Mouse (Mus musculus) forebrain, embryonic 11.5 days (tissue): ENCODE data around the gene L1td1. TPM values are rescaled to one million over a fixed set of nuclear protein-coding genes. Genes with fewer than 3 reads are reported as not detected.

Experiments used
- ATAC-seq: fragments of 200-750 bp; cut with Nextera tagmentation; replicated peaks from 2 replicates; pipeline ENCODE4 v1.8.0; 2017; ENCODE audit warnings: moderate TSS enrichment; ENCODE audit not compliant: low FRiP score
- DNase-seq: peaks from one replicate; pipeline ENCODE4 v3.0.0-alpha.2; 2017; ENCODE audit warnings: low spot score
- H3K27ac ChIP-seq: fragments of 300-500 bp; sonication (generic); 2 replicates; pipeline ENCODE4 v1.5.1; 2014; ENCODE audit warnings: low read depth, low read length
- H3K27me3 ChIP-seq: fragments of 300-500 bp; sonication (generic); 2 replicates; pipeline ENCODE4 v1.6.1; 2014; ENCODE audit warnings: mild to moderate bottlenecking, low read length, mixed read lengths; ENCODE audit not compliant: control insufficient read depth, insufficient read depth
- H3K36me3 ChIP-seq: fragments of 300-500 bp; sonication (generic); 2 replicates; pipeline ENCODE4 v1.6.1; 2014; ENCODE audit warnings: mild to moderate bottlenecking, low read length, moderate library complexity, mixed read lengths; ENCODE audit not compliant: control insufficient read depth, insufficient read depth
- H3K4me1 ChIP-seq: fragments of 300-500 bp; sonication (generic); replicated peaks from 2 replicates; pipeline ENCODE4 v1.6.1; 2014; ENCODE audit warnings: low read length, mixed read lengths; ENCODE audit not compliant: control insufficient read depth, insufficient read depth
- H3K4me2 ChIP-seq: fragments of 300-500 bp; sonication (generic); 2 replicates; pipeline ENCODE4 v1.6.1; 2014; ENCODE audit warnings: low read depth, mild to moderate bottlenecking, low read length, moderate library complexity, mixed read lengths; ENCODE audit not compliant: severe bottlenecking
- H3K4me3 ChIP-seq: fragments of 300-500 bp; sonication (generic); 2 replicates; pipeline ENCODE4 v1.5.1; 2014; ENCODE audit warnings: low read depth, low read length
- H3K9ac ChIP-seq: fragments of 300-500 bp; sonication (generic); 2 replicates; pipeline ENCODE4 v1.6.1; 2014; ENCODE audit warnings: low read length
- H3K9me3 ChIP-seq: fragments of 300-500 bp; sonication (generic); 2 replicates; pipeline ENCODE4 v1.6.1; 2016; ENCODE audit warnings: low read length, mixed read lengths; ENCODE audit not compliant: control insufficient read depth
- WGBS: fragments of 180-500 bp; shearing (Covaris S2); extraction: QIAGEN DNeasy Blood & Tissue Kit; methylation state at CpG from one replicate; pipeline ENCODE4 v1.1.7; 2014; 5-methylcytosine and 5-hydroxymethylcytosine counted together
- polyA plus RNA-seq: library from polyadenylated mRNA; unstranded; fragments of >200 nt; fragmentation: Nextera tagmentation; extraction: Ambion mirVana; gene quantifications from 2 replicates; pipeline ENCODE4 v1.2.1, GENCODE M21; 2014

The L1td1 gene
- polyA plus RNA-seq, 1 experiment from 2014 or later = not detected

DNA sequence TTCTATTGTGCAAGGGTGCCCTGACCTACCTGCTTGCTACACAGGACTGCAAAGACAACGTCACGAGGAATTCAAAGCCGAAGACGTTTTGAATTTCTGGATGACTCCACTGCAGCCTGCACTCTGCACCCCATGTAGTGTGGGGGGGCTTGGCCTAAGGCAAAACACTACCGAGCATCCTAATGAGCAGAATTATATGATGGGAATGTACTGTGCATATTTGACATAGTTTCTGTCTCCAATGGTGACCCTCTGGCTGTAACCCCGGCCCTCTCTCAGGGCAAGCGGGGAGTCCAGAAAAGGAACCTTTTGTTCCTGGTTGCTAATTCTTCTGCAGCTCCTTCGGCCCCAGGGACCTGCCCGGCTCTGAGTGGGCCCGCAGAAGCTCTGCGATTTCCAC is 29.6 kb downstream of the L1td1 start:
- Histone ChIP-seq H3K4me2 (no peak overlapping the region), H3K4me1 (peaks cover 6% of the 10 kb centered on the region; the same call in 1 of the 2 replicates), H3K27me3 (no peaks in the 10 kb centered on the region), H3K27ac (0 out of 2 replicates have a peak overlapping the region, but pooled peaks have one; percentile 18), H3K4me3 (no peak overlapping the region), H3K9ac (no peak overlapping the region), H3K36me3 (no peaks in the 10 kb centered on the region), H3K9me3 (no peaks in the 10 kb centered on the region)
- DNase-seq (peak; percentile 55), ATAC-seq (no peak; the same call in 1 of the 2 replicates)
- WGBS = 28% methylated on average over 11 of the region's 11 CpGs

DNA sequence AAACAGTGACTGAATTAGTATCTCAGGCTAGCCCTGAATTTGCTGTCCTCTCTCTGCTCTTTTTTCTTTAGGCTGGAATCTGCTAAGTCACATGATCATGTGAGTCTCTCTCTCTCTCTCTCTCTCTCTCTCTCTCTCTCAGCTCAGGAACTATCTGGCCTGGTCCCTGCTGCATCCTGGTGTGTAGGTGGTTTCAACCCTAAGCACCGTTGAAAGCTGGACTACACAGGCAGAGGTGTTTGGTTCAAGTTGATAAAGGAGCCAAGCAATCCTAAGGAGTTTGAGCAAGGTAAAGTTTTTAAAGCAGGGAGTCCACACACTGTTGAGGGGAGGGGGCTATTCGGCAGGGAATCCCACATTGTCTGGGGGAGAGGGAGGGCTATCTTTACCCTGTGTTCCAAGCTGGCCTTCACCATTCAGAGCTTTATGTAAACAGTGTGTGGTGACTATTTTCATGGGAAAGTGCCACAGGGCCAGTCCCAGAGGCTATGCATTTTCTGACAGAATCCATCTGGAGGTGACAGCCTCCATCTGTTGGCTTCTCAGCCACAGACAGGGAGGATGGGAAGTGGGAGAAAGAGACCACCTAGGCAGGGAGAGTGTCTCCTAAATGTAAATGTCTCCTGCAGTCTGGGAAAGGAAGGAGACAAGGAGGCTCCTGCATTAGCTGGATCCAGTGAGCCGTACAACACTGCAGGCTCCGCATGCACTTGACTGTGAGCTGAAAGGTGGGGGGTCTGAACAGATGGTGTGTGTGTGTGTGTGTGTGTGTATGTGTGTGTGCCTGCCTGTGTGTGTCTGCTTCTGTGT is 31.7 kb downstream of the L1td1 start:
- peak; percentile 61 for ATAC-seq
- Histone ChIP-seq H3K9me3 (no peaks in the 10 kb centered on the region), H3K4me2 (no peak overlapping the region), H3K27ac (no peak overlapping the region), H3K9ac (no peak overlapping the region), H3K4me3 (no peak overlapping the region), H3K36me3 (no peaks in the 10 kb centered on the region), H3K4me1 (peaks cover 6% of the 10 kb centered on the region; the same call in 1 of the 2 replicates), H3K27me3 (no peaks in the 10 kb centered on the region)
- DNase-seq = peak; percentile 53
- WGBS = 65% methylated on average over 4 of the region's 4 CpGs

DNA sequence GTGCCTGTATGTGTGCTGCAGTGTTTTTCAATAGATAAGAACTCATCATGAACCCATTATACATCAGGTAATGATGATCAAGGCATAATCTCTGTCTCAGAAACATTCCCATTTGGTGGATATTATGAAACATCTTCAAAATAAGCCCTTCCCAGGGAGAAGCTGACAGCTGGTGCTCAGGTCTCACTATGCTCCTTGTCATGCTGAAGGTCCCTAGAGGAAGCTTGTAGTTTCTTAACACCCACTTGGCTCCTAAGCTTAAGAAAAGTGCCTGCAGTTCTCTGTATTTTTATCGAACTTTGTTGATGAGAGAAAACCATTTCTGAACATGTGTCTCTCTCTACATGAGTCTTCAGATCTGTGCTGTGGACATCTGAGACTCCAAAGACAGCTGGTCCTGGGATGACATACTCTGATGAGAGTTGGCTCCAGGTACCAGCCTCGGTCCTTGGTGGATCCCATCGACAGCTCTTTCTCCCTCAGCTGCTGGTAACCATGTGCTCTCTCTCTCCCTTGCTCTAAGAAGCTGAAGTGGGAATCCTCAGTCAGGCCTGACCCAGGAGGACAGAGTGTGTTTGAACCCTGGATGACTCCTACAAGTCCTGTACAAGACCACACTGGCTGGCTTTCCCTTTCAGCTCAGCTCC is 32.5 kb downstream of the L1td1 start:
- Histone ChIP-seq H3K4me1 (peaks cover 6% of the 10 kb centered on the region; the same call in 1 of the 2 replicates), H3K4me3 (no peak overlapping the region), H3K36me3 (no peaks in the 10 kb centered on the region), H3K27me3 (no peaks in the 10 kb centered on the region), H3K27ac (no peak overlapping the region), H3K4me2 (no peak overlapping the region), H3K9me3 (no peaks in the 10 kb centered on the region), H3K9ac (no peak overlapping the region)
- WGBS = 90% methylated on average over 3 of the region's 3 CpGs
- no peak for ATAC-seq
- no peak for DNase-seq

DNA sequence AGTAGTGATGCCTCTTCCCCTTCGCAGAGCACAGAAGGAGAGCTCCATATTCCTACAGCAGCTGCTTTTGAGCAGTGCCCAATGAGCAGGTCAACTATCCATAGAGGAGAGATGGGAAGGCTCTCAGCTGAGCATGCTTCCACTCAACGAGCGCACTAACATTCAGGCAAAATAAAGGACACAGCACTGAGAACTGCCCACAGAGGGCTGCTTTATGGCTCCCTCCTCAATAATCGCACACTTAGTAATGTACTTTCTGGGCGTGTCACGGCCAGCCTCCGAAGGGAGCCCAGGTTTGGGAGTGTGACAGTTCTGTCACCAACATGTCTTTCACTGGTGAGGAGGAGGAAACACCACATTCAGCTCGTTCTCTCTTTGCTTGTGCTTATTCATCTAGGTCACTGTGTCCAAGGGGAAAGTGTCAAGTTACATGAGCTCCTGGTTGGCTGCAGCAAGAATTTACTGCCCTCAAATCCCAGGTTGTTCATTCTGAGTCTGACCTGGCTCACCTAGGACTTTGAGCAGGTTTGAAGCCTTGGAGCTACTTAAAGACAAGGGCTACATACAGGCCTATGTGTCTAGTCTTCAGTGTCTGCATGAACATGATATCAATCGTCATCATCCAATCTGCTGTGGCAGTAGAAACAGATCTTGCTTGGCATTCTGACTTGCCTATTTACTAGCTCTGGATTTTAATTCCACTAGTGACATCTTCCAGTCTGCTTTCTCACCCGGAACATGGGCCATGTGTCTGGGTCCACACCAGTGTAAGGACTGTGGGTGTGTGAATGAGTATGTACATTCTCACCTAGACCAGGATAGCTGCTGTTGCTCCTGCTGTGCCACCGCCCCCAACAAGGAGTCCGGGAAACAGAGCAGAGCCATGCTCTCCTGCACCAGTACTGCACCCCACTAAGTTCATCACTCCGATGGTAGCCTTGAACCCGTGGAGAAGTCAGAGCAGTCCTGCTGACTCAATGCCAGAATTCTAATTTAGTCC is 40.9 kb downstream of the L1td1 start:
- H3K4me3 ChIP-seq = no peak overlapping the region
- H3K9ac ChIP-seq = no peak overlapping the region
- ATAC-seq (no peak), DNase-seq (no peak)
- 83% methylated on average over 14 of the region's 14 CpGs for WGBS
- H3K4me1 ChIP-seq = no peaks in the 10 kb centered on the region
- H3K9me3 ChIP-seq = no peaks in the 10 kb centered on the region
- H3K4me2 ChIP-seq = no peak overlapping the region
- no peaks in the 10 kb centered on the region for H3K27me3 ChIP-seq
- H3K27ac ChIP-seq = no peak overlapping the region
- H3K36me3 ChIP-seq = no peaks in the 10 kb centered on the region

DNA sequence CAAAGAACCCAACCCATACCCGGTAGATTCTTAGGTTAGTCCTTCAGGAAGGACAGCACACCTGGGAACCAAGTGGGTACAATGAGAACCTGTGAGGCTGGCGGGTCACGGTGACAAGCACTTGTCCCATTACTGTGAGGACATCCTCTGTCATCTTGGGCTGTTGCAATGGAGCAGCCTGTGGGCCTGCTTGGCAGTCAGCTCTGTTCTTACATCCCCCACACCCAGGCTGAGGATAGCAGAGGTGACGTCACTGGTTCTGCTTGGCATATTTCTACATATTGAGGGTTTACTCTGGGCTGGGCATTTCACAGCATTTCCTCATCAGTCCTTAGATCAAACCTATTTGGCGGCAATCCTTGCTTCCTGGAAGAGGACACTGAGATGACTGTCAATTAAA is 47.3 kb downstream of the L1td1 start:
- Histone ChIP-seq H3K9ac (no peak overlapping the region), H3K27ac (no peak overlapping the region), H3K36me3 (no peaks in the 10 kb centered on the region), H3K4me1 (no peaks in the 10 kb centered on the region), H3K27me3 (no peaks in the 10 kb centered on the region), H3K9me3 (no peaks in the 10 kb centered on the region), H3K4me2 (no peak overlapping the region), H3K4me3 (no peak overlapping the region)
- WGBS = 95% methylated on average over 5 of the region's 5 CpGs
- ATAC-seq (no peak), DNase-seq (no peak)

DNA sequence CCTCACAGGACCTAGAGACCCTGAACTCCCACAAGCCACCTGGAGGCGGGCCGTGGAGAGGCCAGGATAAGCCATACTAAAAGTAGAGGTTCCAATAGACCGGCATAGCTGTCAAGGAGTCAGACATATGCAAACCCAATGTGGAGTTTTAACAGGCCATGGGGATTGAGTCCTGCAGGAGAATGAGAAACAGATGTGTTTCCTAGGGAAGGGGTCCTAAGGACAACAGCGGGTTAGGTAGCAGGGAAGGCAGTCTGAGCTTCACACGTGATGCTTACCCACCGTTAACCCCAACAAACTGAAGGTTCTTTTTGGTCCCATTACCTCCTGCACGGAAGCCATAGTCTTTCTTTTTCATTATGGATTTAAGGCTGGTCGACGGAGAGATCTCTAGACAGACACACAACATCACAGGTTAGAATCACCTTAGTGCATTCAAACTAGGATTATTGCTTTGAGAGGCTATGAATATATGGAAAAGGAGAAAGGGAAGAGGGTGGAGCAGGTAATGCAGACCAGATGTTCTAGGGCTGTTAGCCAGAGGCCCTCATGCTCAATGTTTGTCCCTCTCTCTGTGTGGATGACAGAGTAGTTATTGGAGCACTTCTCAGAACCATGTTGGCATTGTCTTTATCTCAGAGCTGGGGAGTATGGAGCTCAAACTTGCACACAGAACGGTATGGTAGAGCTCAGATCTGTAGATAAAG is 50.3 kb downstream of the L1td1 start:
- WGBS = 84% methylated on average over 10 of the region's 10 CpGs
- Histone ChIP-seq H3K9ac (no peak overlapping the region), H3K9me3 (no peaks in the 10 kb centered on the region), H3K27ac (no peak overlapping the region), H3K27me3 (no peaks in the 10 kb centered on the region), H3K4me3 (no peak overlapping the region), H3K36me3 (no peaks in the 10 kb centered on the region), H3K4me1 (no peaks in the 10 kb centered on the region), H3K4me2 (no peak overlapping the region)
- no peak for ATAC-seq
- no peak for DNase-seq

DNA sequence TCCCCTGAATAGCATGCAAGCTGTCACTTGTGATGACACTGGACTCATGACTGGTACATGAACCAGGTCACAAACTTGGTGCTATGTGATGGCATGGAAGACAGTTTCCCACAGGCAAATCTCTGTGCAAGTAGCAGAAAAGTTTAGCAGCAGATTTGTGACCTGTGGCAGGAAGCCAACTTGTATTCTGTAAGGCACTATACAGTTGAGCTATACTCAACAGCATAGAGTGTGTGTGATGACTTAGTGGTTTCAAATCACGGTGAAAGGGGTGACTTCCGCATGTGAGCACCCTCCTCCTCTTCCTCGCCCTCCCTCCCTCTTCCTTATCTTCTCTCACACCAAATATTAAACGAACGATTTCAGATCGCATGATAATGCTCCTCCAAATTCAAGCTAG is 50.9 kb downstream of the L1td1 start:
- DNase-seq = no peak
- 88% methylated on average over 6 of the region's 6 CpGs for WGBS
- H3K4me1 ChIP-seq = no peaks in the 10 kb centered on the region
- no peak for ATAC-seq
- H3K27ac ChIP-seq = no peak overlapping the region
- H3K27me3 ChIP-seq = no peaks in the 10 kb centered on the region
- no peak overlapping the region for H3K9ac ChIP-seq
- H3K36me3 ChIP-seq = no peaks in the 10 kb centered on the region
- H3K4me3 ChIP-seq = no peak overlapping the region
- H3K4me2 ChIP-seq = no peak overlapping the region
- H3K9me3 ChIP-seq = no peaks in the 10 kb centered on the region

DNA sequence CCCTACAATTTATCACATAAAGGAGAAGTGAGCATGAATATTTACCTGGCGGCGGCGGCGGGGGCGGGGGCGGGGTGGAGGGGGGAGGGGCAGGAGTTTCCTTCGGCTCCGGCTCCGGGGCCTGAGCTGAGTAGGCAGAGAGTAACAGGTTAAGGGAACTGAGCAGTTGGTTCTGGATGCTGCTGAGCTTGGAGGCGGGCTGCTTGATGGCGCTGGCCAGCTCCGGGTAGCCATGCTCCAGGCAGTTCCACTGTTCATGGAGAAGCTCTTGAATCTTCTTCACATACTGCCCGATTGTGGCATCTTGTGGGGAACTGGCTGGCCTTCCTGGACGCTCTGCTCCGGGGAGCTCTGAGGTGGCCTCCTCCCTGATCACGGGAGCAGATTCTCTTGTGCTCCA is 51.7 kb downstream of the L1td1 start:
- no peak overlapping the region for H3K9ac ChIP-seq
- no peaks in the 10 kb centered on the region for H3K27me3 ChIP-seq
- DNase-seq (peak; percentile 51), ATAC-seq (no peak)
- 12% methylated on average over 16 of the region's 16 CpGs for WGBS
- H3K4me3 ChIP-seq = no peak overlapping the region
- no peaks in the 10 kb centered on the region for H3K9me3 ChIP-seq
- peak overlapping the region; percentile 21; the same call in 1 of the 2 replicates for H3K4me2 ChIP-seq
- no peak overlapping the region for H3K27ac ChIP-seq
- H3K36me3 ChIP-seq = no peaks in the 10 kb centered on the region
- H3K4me1 ChIP-seq = no peaks in the 10 kb centered on the region
